Mouse (Mus musculus): ENCODE measurements around the gene Olfr470. TPM values are rescaled to one million over a fixed set of nuclear protein-coding genes. Genes with fewer than 3 reads are reported as not detected.
"Not testable (repeated sequence)": the region's sequence is repeated elsewhere in the genome, so short reads cannot be mapped to it uniquely, and the experiment has no call there.

The Olfr470 gene
- total RNA-seq (2015; ENCODE audit: low replicate concordance): not detected in 2 replicates
- not detected in 2 replicates for total RNA-seq (2017; ENCODE audit: low replicate concordance)

- not testable (repeated sequence) for ATAC-seq (replicated peaks; ENCODE audit: low FRiP score, poor library complexity, severe bottlenecking)
Measured at GRCm38 (mm10) chr7:107847390-107847789, at the start of gene Olfr470. TSS of gene Olfr470 (minus strand) at chr7:107847490.

- no peak for ATAC-seq (replicated peaks; ENCODE audit: low FRiP score, poor library complexity, severe bottlenecking)
Measured at GRCm38 (mm10) chr7:107841719-107842118, 5.6 kb downstream of the Olfr470 start.

GRCm38 (mm10) chr7:107825441-107825840 is 21.8 kb downstream of the Olfr470 start, which contains the start of gene Olfr469:
TSS of gene Olfr469 (minus strand) at chr7:107825541.
- ATAC-seq (replicated peaks; ENCODE audit: low FRiP score, poor library complexity, severe bottlenecking): not testable (repeated sequence)

- not testable (repeated sequence) for ATAC-seq (replicated peaks; ENCODE audit: low FRiP score, poor library complexity, severe bottlenecking)
Measured at GRCm38 (mm10) chr7:107823867-107824266, 23.4 kb downstream of the Olfr470 start.

- ATAC-seq (replicated peaks; ENCODE audit: low FRiP score, poor library complexity, severe bottlenecking): no peak
Measured at GRCm38 (mm10) chr7:107819442-107819841, 27.8 kb downstream of the Olfr470 start.

GRCm38 (mm10) chr7:107811963-107812362 is 35.3 kb downstream of the Olfr470 start, which contains the start of gene Olfr467:
TSS of gene Olfr467 (plus strand) at chr7:107812263.
- ATAC-seq (replicated peaks; ENCODE audit: low FRiP score, poor library complexity, severe bottlenecking): no peak

GRCm38 (mm10) chr7:107802138-107802537 is 45.2 kb downstream of the Olfr470 start:
- no peak for ATAC-seq (replicated peaks; ENCODE audit: low FRiP score, poor library complexity, severe bottlenecking)

- ATAC-seq (replicated peaks; ENCODE audit: low FRiP score, poor library complexity, severe bottlenecking): no peak
Measured at GRCm38 (mm10) chr7:107801108-107801507, 46.2 kb downstream of the Olfr470 start, which contains the start of gene Ovch2. TSS of gene Ovch2 (minus strand) at chr7:107801208.

- ATAC-seq (replicated peaks; ENCODE audit: low FRiP score, poor library complexity, severe bottlenecking): no peak
Measured at GRCm38 (mm10) chr7:107796500-107796899, 50.8 kb downstream of the Olfr470 start.

Other genes starting within 250 kb of the Olfr470 start
- gene 5330417H12Rik, start 222.3 kb downstream of the Olfr470 start, total RNA-seq (2015; ENCODE audit: low replicate concordance): not detected in 2 replicates
- gene 5330417H12Rik, start 222.3 kb downstream of the Olfr470 start, total RNA-seq (2017; ENCODE audit: low replicate concordance): not detected in 2 replicates
- gene Cyb5r2, start 89.5 kb downstream of the Olfr470 start, total RNA-seq (2015; ENCODE audit: low replicate concordance): not detected in 2 replicates
- gene Cyb5r2, start 89.5 kb downstream of the Olfr470 start, total RNA-seq (2017; ENCODE audit: low replicate concordance): not detected in 2 replicates
- not detected in 2 replicates for gene Ovch2, start 46.3 kb downstream of the Olfr470 start, total RNA-seq (2015; ENCODE audit: low replicate concordance)
- gene Ovch2, start 46.3 kb downstream of the Olfr470 start, total RNA-seq (2017; ENCODE audit: low replicate concordance): not detected in 2 replicates
- not detected in 2 replicates for gene Olfr467, start 35.2 kb downstream of the Olfr470 start, total RNA-seq (2015; ENCODE audit: low replicate concordance)
- not detected in 2 replicates for gene Olfr467, start 35.2 kb downstream of the Olfr470 start, total RNA-seq (2017; ENCODE audit: low replicate concordance)
- gene Olfr469, start 21.9 kb downstream of the Olfr470 start, total RNA-seq (2015; ENCODE audit: low replicate concordance): not detected in 2 replicates
- gene Olfr469, start 21.9 kb downstream of the Olfr470 start, total RNA-seq (2017; ENCODE audit: low replicate concordance): not detected in 2 replicates
- gene Olfr472, start 50.4 kb upstream of the Olfr470 start, total RNA-seq (2015; ENCODE audit: low replicate concordance): not detected in 2 replicates
- not detected in 2 replicates for gene Olfr472, start 50.4 kb upstream of the Olfr470 start, total RNA-seq (2017; ENCODE audit: low replicate concordance)
- gene Olfr473, start 83.0 kb upstream of the Olfr470 start, total RNA-seq (2015; ENCODE audit: low replicate concordance): not detected in 2 replicates
- gene Olfr473, start 83.0 kb upstream of the Olfr470 start, total RNA-seq (2017; ENCODE audit: low replicate concordance): not detected in 2 replicates
- not detected in 2 replicates for gene Olfr474, start 107.2 kb upstream of the Olfr470 start, total RNA-seq (2015; ENCODE audit: low replicate concordance)
- not detected in 2 replicates for gene Olfr474, start 107.2 kb upstream of the Olfr470 start, total RNA-seq (2017; ENCODE audit: low replicate concordance)
- not detected in 2 replicates for gene Olfr476, start 117.3 kb upstream of the Olfr470 start, total RNA-seq (2015; ENCODE audit: low replicate concordance)
- gene Olfr476, start 117.3 kb upstream of the Olfr470 start, total RNA-seq (2017; ENCODE audit: low replicate concordance): not detected in 2 replicates
- not detected in 2 replicates for gene Olfr477, start 139.2 kb upstream of the Olfr470 start, total RNA-seq (2015; ENCODE audit: low replicate concordance)
- not detected in 2 replicates for gene Olfr477, start 139.2 kb upstream of the Olfr470 start, total RNA-seq (2017; ENCODE audit: low replicate concordance)
- not detected in 2 replicates for gene Olfr478, start 186.5 kb upstream of the Olfr470 start, total RNA-seq (2015; ENCODE audit: low replicate concordance)
- gene Olfr478, start 186.5 kb upstream of the Olfr470 start, total RNA-seq (2017; ENCODE audit: low replicate concordance): not detected in 2 replicates
- gene Olfr479, start 203.2 kb upstream of the Olfr470 start, total RNA-seq (2015; ENCODE audit: low replicate concordance): not detected in 2 replicates
- not detected in 2 replicates for gene Olfr479, start 203.2 kb upstream of the Olfr470 start, total RNA-seq (2017; ENCODE audit: low replicate concordance)
- gene Olfr480, start 219.9 kb upstream of the Olfr470 start, total RNA-seq (2015; ENCODE audit: low replicate concordance): not detected in 2 replicates
- gene Olfr480, start 219.9 kb upstream of the Olfr470 start, total RNA-seq (2017; ENCODE audit: low replicate concordance): not detected in 2 replicates
- not detected in 2 replicates for gene Olfr481, start 232.4 kb upstream of the Olfr470 start, total RNA-seq (2015; ENCODE audit: low replicate concordance)
- not detected in 2 replicates for gene Olfr481, start 232.4 kb upstream of the Olfr470 start, total RNA-seq (2017; ENCODE audit: low replicate concordance)